Mouse (Mus musculus) lung, postnatal 0 days (tissue): ENCODE measurements around the gene Calml3. TPM values are rescaled to one million over a fixed set of nuclear protein-coding genes. Genes with fewer than 3 reads are reported as not detected.

Source experiments
- ATAC-seq: fragments of 200-750 bp; cut with Nextera tagmentation; 2 replicates; pipeline ENCODE4 v1.8.0; 2017; ENCODE audit warnings: moderate library complexity
- DNase-seq: peaks from one replicate; pipeline ENCODE4 v3.0.0-alpha.2; 2016; ENCODE audit warnings: low spot score
- H3K27ac ChIP-seq: fragments of 300-500 bp; sonication (generic); 2 replicates; pipeline ENCODE4 v1.5.1; 2014; ENCODE audit warnings: antibody characterized with exemption, mild to moderate bottlenecking, low read length, mixed read lengths
- H3K27me3 ChIP-seq: fragments of 300-500 bp; sonication (generic); replicated peaks from 2 replicates; pipeline ENCODE4 v1.6.1; 2014; ENCODE audit warnings: low read length, mixed read lengths; ENCODE audit not compliant: insufficient read depth
- H3K36me3 ChIP-seq: fragments of 300-500 bp; sonication (generic); 2 replicates; pipeline ENCODE4 v1.6.1; 2014; ENCODE audit warnings: low read length, mixed read lengths; ENCODE audit not compliant: insufficient read depth
- H3K4me1 ChIP-seq: fragments of 300-500 bp; sonication (generic); 2 replicates; pipeline ENCODE4 v1.6.1; 2014; ENCODE audit warnings: antibody characterized with exemption, low read depth, low read length, mixed read lengths; ENCODE audit not compliant: insufficient read depth
- H3K4me2 ChIP-seq: fragments of 300-500 bp; sonication (generic); replicated peaks from 2 replicates; pipeline ENCODE4 v1.6.1; 2014; ENCODE audit warnings: low read depth, mild to moderate bottlenecking, low read length, moderate library complexity, mixed read lengths
- H3K4me3 ChIP-seq: fragments of 300-500 bp; sonication (generic); 2 replicates; pipeline ENCODE4 v1.5.1; 2014; ENCODE audit warnings: low read depth, low read length
- H3K9ac ChIP-seq: fragments of 300-500 bp; sonication (generic); replicated peaks from 2 replicates; pipeline ENCODE4 v1.6.1; 2014; ENCODE audit warnings: low read depth, mild to moderate bottlenecking
- H3K9me3 ChIP-seq: fragments of 300-500 bp; sonication (generic); 2 replicates; pipeline ENCODE4 v1.6.1; 2016; ENCODE audit warnings: low read length, mixed read lengths
- CTCF ChIP-seq: IDR thresholded peaks from 2 replicates; pipeline ENCODE4 v1.5.1; 2016; ENCODE audit warnings: antibody characterized with exemption, mild to moderate bottlenecking
- EP300 ChIP-seq: IDR thresholded peaks from 2 replicates; pipeline ENCODE4 v1.6.1; 2016; ENCODE audit warnings: antibody characterized with exemption, mild to moderate bottlenecking, control low read depth
- WGBS: fragments of 180-500 bp; shearing (Covaris S2); extraction: QIAGEN DNeasy Blood & Tissue Kit; methylation state at CpG from one replicate; pipeline ENCODE4 v1.1.7; 2014; 5-methylcytosine and 5-hydroxymethylcytosine counted together
- polyA plus RNA-seq: library from polyadenylated mRNA; unstranded; fragments of >200 nt; fragmentation: Nextera tagmentation; extraction: Ambion mirVana; gene quantifications from 2 replicates; pipeline ENCODE4 v1.2.1, GENCODE M21; 2015

The Calml3 gene
- polyA plus RNA-seq, 1 experiment from 2014 or later, result 0.19 TPM

DNA sequence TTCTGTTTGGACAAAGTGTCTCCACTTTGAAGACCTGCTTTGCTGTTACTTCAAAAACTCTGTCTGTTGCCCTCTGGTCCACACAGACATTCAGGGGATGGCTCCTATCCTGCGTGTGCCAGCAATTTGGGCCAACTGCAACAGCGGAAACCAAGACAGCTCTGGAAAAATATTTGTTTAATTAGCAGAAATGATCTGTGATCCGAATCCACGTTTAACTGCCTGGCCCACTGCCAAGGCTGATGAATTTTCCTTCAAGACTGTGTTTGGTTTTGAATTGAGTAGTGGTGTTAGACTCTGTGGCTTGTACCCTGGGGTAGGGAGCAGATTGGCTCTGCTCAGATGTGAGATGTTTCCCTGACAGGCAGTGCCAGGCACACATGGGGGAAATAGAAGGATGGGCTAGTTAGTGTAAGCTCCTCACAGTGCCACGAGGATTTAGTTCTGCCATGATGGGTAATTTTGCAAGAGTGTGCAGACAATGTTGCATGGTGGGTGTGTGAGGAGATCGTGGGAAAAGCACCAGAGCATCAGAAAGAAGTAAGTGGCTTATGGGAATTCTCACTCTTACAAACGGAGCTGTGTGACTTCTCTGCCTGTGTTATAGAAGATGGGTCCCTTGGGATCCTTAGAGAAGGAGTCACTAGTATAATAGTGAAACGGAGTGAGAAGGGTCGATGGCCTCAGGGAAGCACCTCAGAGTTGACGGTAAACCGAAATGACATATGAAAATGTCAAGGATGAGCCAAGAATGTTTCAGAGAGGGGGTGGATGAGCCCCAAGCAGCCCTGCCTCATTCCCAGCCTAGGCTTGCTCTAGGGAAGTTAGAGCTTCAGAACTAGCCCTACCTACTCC is 33.7 kb downstream of the Calml3 start:
- WGBS, result 36% methylated on average over 11 of the region's 11 CpGs
- no peaks in the 10 kb centered on the region for H3K36me3 ChIP-seq
- 0 out of 2 replicates have a peak overlapping the region, but pooled peaks have one; percentile 8 for H3K4me2 ChIP-seq
- DNase-seq (peak; percentile 54), ATAC-seq (peak; percentile 69)
- no peak overlapping the region for H3K9ac ChIP-seq
- H3K4me1 ChIP-seq, result peaks cover 17% of the 10 kb centered on the region; the same call in 1 of the 2 replicates
- peak overlapping the region; percentile 61 for H3K27ac ChIP-seq
- no peaks in the 10 kb centered on the region for H3K9me3 ChIP-seq
- no peak overlapping the region for H3K4me3 ChIP-seq
- no peaks in the 10 kb centered on the region for H3K27me3 ChIP-seq
- TF ChIP-seq EP300 (no peak), CTCF (no peak)

DNA sequence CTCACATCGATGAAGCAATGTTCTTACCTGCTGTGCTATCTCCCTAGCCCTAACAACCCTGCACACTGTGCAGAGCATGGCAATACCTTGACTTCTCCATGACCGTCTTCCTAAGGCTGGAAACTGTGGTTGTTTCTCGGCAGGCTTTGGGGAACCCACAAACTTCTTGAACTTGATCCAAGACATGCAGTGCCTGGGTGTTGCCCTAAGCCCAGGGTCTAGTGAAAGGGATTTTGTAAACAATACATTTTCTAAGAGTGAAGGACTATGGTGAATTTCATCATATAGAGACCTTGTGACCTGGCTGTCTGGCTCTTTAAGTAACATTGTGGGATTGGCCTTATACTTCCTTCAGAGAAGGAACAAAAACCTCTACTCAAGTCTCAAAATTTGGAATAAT is 34.6 kb downstream of the Calml3 start:
- no peak overlapping the region for H3K9ac ChIP-seq
- TF ChIP-seq EP300 (peak; percentile 53; the same call in 1 of the 2 replicates), CTCF (no peak)
- ATAC-seq (peak; percentile 46), DNase-seq (peak; percentile 65)
- no peaks in the 10 kb centered on the region for H3K9me3 ChIP-seq
- H3K36me3 ChIP-seq, result no peaks in the 10 kb centered on the region
- H3K4me2 ChIP-seq, result no peak overlapping the region
- H3K4me3 ChIP-seq, result no peak overlapping the region
- WGBS, result 38% methylated on average over 3 of the region's 3 CpGs
- peak overlapping the region; percentile 43 for H3K27ac ChIP-seq
- peaks cover 17% of the 10 kb centered on the region; the same call in 1 of the 2 replicates for H3K4me1 ChIP-seq
- H3K27me3 ChIP-seq, result no peaks in the 10 kb centered on the region

DNA sequence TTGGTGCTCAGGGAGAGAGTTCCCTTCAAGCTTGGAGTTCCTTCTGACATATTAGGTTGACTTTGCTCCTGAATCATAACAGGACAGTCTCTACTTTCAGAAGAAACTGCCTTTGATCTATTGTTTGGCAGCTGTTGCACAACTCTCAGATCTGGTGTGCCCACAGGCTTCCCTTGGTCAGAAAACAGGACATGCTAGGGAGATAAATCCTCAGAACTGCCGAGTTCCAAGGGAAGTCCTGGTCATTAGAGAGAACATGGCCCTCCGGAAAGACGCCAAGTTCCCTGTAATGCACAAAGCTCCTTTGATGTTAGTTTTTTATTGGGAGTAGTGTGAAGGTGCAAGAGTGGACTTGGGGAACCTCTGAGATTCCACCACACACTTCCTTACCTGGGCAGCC is 35.5 kb downstream of the Calml3 start:
- Histone ChIP-seq H3K36me3 (no peaks in the 10 kb centered on the region), H3K27ac (0 out of 2 replicates have a peak overlapping the region, but pooled peaks have one; percentile 20), H3K4me3 (no peak overlapping the region), H3K9me3 (no peaks in the 10 kb centered on the region), H3K9ac (no peak overlapping the region), H3K4me2 (no peak overlapping the region), H3K27me3 (no peaks in the 10 kb centered on the region), H3K4me1 (peaks cover 17% of the 10 kb centered on the region; the same call in 1 of the 2 replicates)
- WGBS, result 44% methylated on average over 3 of the region's 3 CpGs
- DNase-seq (peak; percentile 62), ATAC-seq (peak; percentile 25)
- TF ChIP-seq CTCF, result no peak
- TF ChIP-seq EP300, result peak; percentile 81

DNA sequence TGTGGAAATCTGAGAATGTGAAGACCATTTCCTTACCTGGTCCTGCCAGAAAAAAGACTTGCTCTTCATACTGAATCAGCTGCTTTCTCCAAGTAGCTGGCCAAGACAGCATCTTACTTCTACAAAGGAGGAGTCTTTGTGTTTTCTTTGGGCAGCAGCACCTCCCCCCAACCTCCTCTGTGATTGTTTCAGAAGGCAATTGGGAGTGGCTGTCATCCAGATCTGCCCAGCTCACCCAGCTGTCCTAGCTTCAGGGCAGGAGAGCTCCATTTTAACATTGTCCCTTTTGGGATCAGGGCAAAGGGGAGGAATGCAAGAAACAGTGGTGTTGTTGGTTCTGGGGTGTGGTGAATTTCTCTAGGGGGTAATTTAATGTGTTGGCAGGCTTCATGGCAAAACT is 37.0 kb downstream of the Calml3 start:
- TF ChIP-seq EP300 (no peak), CTCF (no peak)
- H3K27me3 ChIP-seq, result no peaks in the 10 kb centered on the region
- H3K9ac ChIP-seq, result no peak overlapping the region
- H3K4me2 ChIP-seq, result no peak overlapping the region
- H3K4me1 ChIP-seq, result peaks cover 17% of the 10 kb centered on the region; the same call in 1 of the 2 replicates
- ATAC-seq, result no peak
- DNase-seq, result no peak
- H3K4me3 ChIP-seq, result no peak overlapping the region
- H3K9me3 ChIP-seq, result no peaks in the 10 kb centered on the region
- no peak overlapping the region for H3K27ac ChIP-seq
- H3K36me3 ChIP-seq, result no peaks in the 10 kb centered on the region

DNA sequence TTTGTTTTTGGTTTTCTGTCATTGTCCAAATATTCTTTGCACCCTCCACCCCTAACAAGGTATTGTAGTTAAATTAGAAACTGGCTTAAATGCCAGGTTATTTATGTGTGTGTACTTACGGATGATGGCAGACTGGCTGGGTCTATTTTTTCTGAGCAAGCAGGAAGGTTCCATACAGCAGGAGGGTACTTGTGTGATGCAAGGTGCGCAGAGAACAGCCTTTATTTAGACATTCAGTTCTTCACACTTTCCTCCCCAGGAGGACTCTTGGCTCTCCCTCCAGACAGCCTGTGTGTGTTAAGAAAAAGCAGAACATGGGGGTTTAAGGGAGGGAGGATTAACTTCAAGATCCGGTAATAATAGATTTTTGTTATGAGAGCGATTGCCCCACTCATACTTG is 38.3 kb downstream of the Calml3 start:
- 56% methylated on average over 4 of the region's 4 CpGs for WGBS
- Histone ChIP-seq H3K27ac (no peak overlapping the region), H3K27me3 (no peaks in the 10 kb centered on the region), H3K4me1 (peaks cover 17% of the 10 kb centered on the region; the same call in 1 of the 2 replicates), H3K9ac (no peak overlapping the region), H3K9me3 (no peaks in the 10 kb centered on the region), H3K4me2 (no peak overlapping the region), H3K36me3 (no peaks in the 10 kb centered on the region), H3K4me3 (no peak overlapping the region)
- ATAC-seq (no peak), DNase-seq (no peak)
- TF ChIP-seq EP300 (no peak), CTCF (no peak)

DNA sequence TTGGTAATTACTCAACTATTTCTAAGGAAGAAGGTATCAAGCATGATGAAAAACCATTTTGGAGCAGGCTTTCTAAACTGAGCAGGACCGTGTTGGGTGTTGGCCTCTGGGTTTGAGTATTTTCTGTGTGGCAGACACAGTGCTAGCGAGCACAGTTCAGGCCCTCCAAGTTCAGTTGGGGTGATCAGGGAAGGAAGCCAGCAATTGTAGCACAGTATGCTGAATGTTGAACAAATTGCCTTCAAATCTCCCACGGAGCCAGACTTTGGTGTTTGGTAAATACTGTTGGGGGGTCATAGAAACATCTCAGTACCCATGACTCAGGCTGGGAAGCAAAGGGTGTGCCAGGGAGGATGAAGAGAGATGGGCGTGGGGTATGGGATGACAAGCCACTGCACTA is 43.0 kb downstream of the Calml3 start:
- TF ChIP-seq CTCF (no peak), EP300 (no peak)
- no peak for DNase-seq
- Histone ChIP-seq H3K9ac (no peak overlapping the region), H3K4me2 (no peak overlapping the region), H3K9me3 (no peaks in the 10 kb centered on the region), H3K27ac (no peak overlapping the region), H3K27me3 (no peaks in the 10 kb centered on the region), H3K4me1 (no peaks in the 10 kb centered on the region), H3K4me3 (no peak overlapping the region), H3K36me3 (no peaks in the 10 kb centered on the region)
- no peak for ATAC-seq
- WGBS, result 86% methylated on average over 4 of the region's 4 CpGs
